Mouse (Mus musculus): ENCODE data around the gene Zfp831. TPM values are rescaled to one million over a fixed set of nuclear protein-coding genes. Genes with fewer than 3 reads are reported as not detected.

Gene Zfp831
- polyA plus RNA-seq, 1 experiment from 2014 or later, result not detected

- Histone ChIP-seq H3K27me3 (no peaks in the 10 kb centered on the region), H3K27ac (no peak overlapping the region), H3K9ac (no peak overlapping the region), H3K4me1 (no peaks in the 10 kb centered on the region), H3K4me2 (no peak overlapping the region), H3K4me3 (replicated peaks) (no peak overlapping the region), H3K36me3 (replicated peaks) (no peaks in the 10 kb centered on the region), H3K9me3 (no peaks in the 10 kb centered on the region)
- 78% methylated on average over 4 of the region's 4 CpGs for WGBS
- no peak for ATAC-seq (ENCODE audit: low FRiP score)
Measured at GRCm38 (mm10) chr2:174708587-174708986, 65.3 kb downstream of the Zfp831 start.

- no peaks in the 10 kb centered on the region for H3K27me3 ChIP-seq
- ATAC-seq (ENCODE audit: low FRiP score), result no peak
- H3K9me3 ChIP-seq, result no peaks in the 10 kb centered on the region
- H3K4me3 ChIP-seq (replicated peaks), result no peak overlapping the region
- 88% methylated on average over 3 of the region's 3 CpGs for WGBS
- no peak overlapping the region for H3K4me2 ChIP-seq
- no peaks in the 10 kb centered on the region for H3K4me1 ChIP-seq
- H3K36me3 ChIP-seq (replicated peaks), result no peaks in the 10 kb centered on the region
- no peak overlapping the region for H3K9ac ChIP-seq
- H3K27ac ChIP-seq, result no peak overlapping the region
Measured at GRCm38 (mm10) chr2:174710185-174710584, 66.9 kb downstream of the Zfp831 start.

- ATAC-seq (ENCODE audit: low FRiP score), result no peak
- no peak overlapping the region for H3K27ac ChIP-seq
- 89% methylated on average over 1 of the region's 1 CpGs for WGBS
Measured at GRCm38 (mm10) chr2:174712043-174712442, 68.7 kb downstream of the Zfp831 start.

GRCm38 (mm10) chr2:174715938-174716337, 72.6 kb downstream of the Zfp831 start:
- Histone ChIP-seq H3K9ac (no peak overlapping the region), H3K4me2 (no peak overlapping the region), H3K27ac (no peak overlapping the region), H3K4me1 (no peaks in the 10 kb centered on the region), H3K36me3 (replicated peaks) (no peaks in the 10 kb centered on the region), H3K27me3 (no peaks in the 10 kb centered on the region), H3K4me3 (replicated peaks) (no peak overlapping the region), H3K9me3 (no peaks in the 10 kb centered on the region)
- ATAC-seq (ENCODE audit: low FRiP score), result no peak

More at GRCm38 (mm10) chr2:174712043-174712442, 68.7 kb downstream of the Zfp831 start:
- H3K27me3 ChIP-seq, result no peaks in the 10 kb centered on the region
- H3K36me3 ChIP-seq (replicated peaks), result no peaks in the 10 kb centered on the region
- no peaks in the 10 kb centered on the region for H3K9me3 ChIP-seq
- H3K4me2 ChIP-seq, result no peak overlapping the region
- H3K9ac ChIP-seq, result no peak overlapping the region
- no peaks in the 10 kb centered on the region for H3K4me1 ChIP-seq
- H3K4me3 ChIP-seq (replicated peaks), result no peak overlapping the region

GRCm38 (mm10) chr2:174717857-174718256, 74.5 kb downstream of the Zfp831 start:
- Histone ChIP-seq H3K4me1 (no peaks in the 10 kb centered on the region), H3K27me3 (no peaks in the 10 kb centered on the region), H3K36me3 (replicated peaks) (no peaks in the 10 kb centered on the region), H3K9ac (no peak overlapping the region), H3K4me3 (replicated peaks) (no peak overlapping the region), H3K9me3 (no peaks in the 10 kb centered on the region), H3K4me2 (no peak overlapping the region), H3K27ac (no peak overlapping the region)
- ATAC-seq (ENCODE audit: low FRiP score), result no peak
- 81% methylated on average over 4 of the region's 4 CpGs for WGBS

GRCm38 (mm10) chr2:174727114-174727823, 83.9 kb downstream of the Zfp831 start:
- no peak; the same call in 1 of the 2 replicates for ATAC-seq (ENCODE audit: low FRiP score)
- H3K36me3 ChIP-seq (replicated peaks), result no peaks in the 10 kb centered on the region
- no peak overlapping the region for H3K4me3 ChIP-seq (replicated peaks)
- H3K9ac ChIP-seq, result no peak overlapping the region
- H3K27ac ChIP-seq, result no peak overlapping the region
- peaks cover 13% of the 10 kb centered on the region for H3K4me1 ChIP-seq
- H3K4me2 ChIP-seq, result no peak overlapping the region
- H3K27me3 ChIP-seq, result 0 out of 2 replicates have a peak, but pooled peaks cover 15% of the 10 kb centered on the region
- WGBS, result 65% methylated on average over 10 of the region's 10 CpGs
- no peaks in the 10 kb centered on the region for H3K9me3 ChIP-seq

- H3K27ac ChIP-seq, result no peak overlapping the region
- no peaks in the 10 kb centered on the region for H3K36me3 ChIP-seq (replicated peaks)
- 88% methylated on average over 5 of the region's 5 CpGs for whole genome bisulfite sequencing
- ATAC-seq (ENCODE audit: low FRiP score), result no peak
- H3K4me3 ChIP-seq (replicated peaks), result no peak overlapping the region
- H3K4me1 ChIP-seq, result no peaks in the 10 kb centered on the region
- H3K9me3 ChIP-seq, result no peaks in the 10 kb centered on the region
- no peak overlapping the region for H3K9ac ChIP-seq
- 0 out of 2 replicates have a peak, but pooled peaks cover 11% of the 10 kb centered on the region for H3K27me3 ChIP-seq
- H3K4me2 ChIP-seq, result no peak overlapping the region
Measured at GRCm38 (mm10) chr2:174731939-174732338, 88.6 kb downstream of the Zfp831 start.

GRCm38 (mm10) chr2:174735270-174735669, 91.9 kb downstream of the Zfp831 start:
- Histone ChIP-seq H3K36me3 (replicated peaks) (no peaks in the 10 kb centered on the region), H3K27me3 (no peaks in the 10 kb centered on the region), H3K4me3 (replicated peaks) (no peak overlapping the region), H3K9me3 (no peaks in the 10 kb centered on the region), H3K27ac (no peak overlapping the region), H3K9ac (no peak overlapping the region), H3K4me2 (no peak overlapping the region), H3K4me1 (peaks cover 3% of the 10 kb centered on the region; the same call in 1 of the 2 replicates)
- ATAC-seq (ENCODE audit: low FRiP score), result no peak
- WGBS, result 95% methylated on average over 1 of the region's 1 CpGs

GRCm38 (mm10) chr2:174747182-174747581, 103.8 kb downstream of the Zfp831 start:
- ATAC-seq (ENCODE audit: low FRiP score), result no peak
- WGBS, result 88% methylated on average over 1 of the region's 1 CpGs
- Histone ChIP-seq H3K9ac (no peak overlapping the region), H3K4me3 (replicated peaks) (no peak overlapping the region), H3K36me3 (replicated peaks) (no peaks in the 10 kb centered on the region), H3K4me1 (no peaks in the 10 kb centered on the region), H3K27me3 (no peaks in the 10 kb centered on the region), H3K4me2 (no peak overlapping the region), H3K9me3 (no peaks in the 10 kb centered on the region), H3K27ac (no peak overlapping the region)

- 87% methylated on average over 8 of the region's 8 CpGs for WGBS
- no peaks in the 10 kb centered on the region for H3K36me3 ChIP-seq (replicated peaks)
- no peak overlapping the region for H3K27ac ChIP-seq
- H3K4me3 ChIP-seq (replicated peaks), result no peak overlapping the region
- H3K9ac ChIP-seq, result no peak overlapping the region
- H3K4me2 ChIP-seq, result no peak overlapping the region
- no peaks in the 10 kb centered on the region for H3K4me1 ChIP-seq
- H3K9me3 ChIP-seq, result no peaks in the 10 kb centered on the region
- no peak for ATAC-seq (ENCODE audit: low FRiP score)
- H3K27me3 ChIP-seq, result no peaks in the 10 kb centered on the region
Measured at GRCm38 (mm10) chr2:174748381-174748780, 105.0 kb downstream of the Zfp831 start.

- no peak overlapping the region for H3K9ac ChIP-seq
- WGBS, result 88% methylated on average over 1 of the region's 1 CpGs
- no peak for ATAC-seq (ENCODE audit: low FRiP score)
Measured at GRCm38 (mm10) chr2:174753197-174753596, 109.9 kb downstream of the Zfp831 start.

GRCm38 (mm10) chr2:174754231-174754630, 110.9 kb downstream of the Zfp831 start:
- no peak overlapping the region for H3K9ac ChIP-seq
- no peak overlapping the region for H3K4me2 ChIP-seq
- ATAC-seq (ENCODE audit: low FRiP score), result no peak
- peaks cover 1% of the 10 kb centered on the region; the same call in 1 of the 2 replicates for H3K27me3 ChIP-seq
- no peak overlapping the region for H3K27ac ChIP-seq
- 71% methylated on average over 1 of the region's 1 CpGs for WGBS
- H3K4me3 ChIP-seq (replicated peaks), result no peak overlapping the region
- no peaks in the 10 kb centered on the region for H3K9me3 ChIP-seq
- H3K4me1 ChIP-seq, result no peaks in the 10 kb centered on the region
- H3K36me3 ChIP-seq (replicated peaks), result no peaks in the 10 kb centered on the region

More at GRCm38 (mm10) chr2:174753197-174753596, 109.9 kb downstream of the Zfp831 start:
- Histone ChIP-seq H3K9me3 (no peaks in the 10 kb centered on the region), H3K27me3 (no peaks in the 10 kb centered on the region), H3K27ac (no peak overlapping the region), H3K4me3 (replicated peaks) (no peak overlapping the region), H3K4me2 (no peak overlapping the region), H3K4me1 (no peaks in the 10 kb centered on the region), H3K36me3 (replicated peaks) (no peaks in the 10 kb centered on the region)

GRCm38 (mm10) chr2:174759189-174759588, 115.9 kb downstream of the Zfp831 start:
- H3K27me3 ChIP-seq, result peaks cover 25% of the 10 kb centered on the region
- no peak for ATAC-seq (ENCODE audit: low FRiP score)

More at GRCm38 (mm10) chr2:174759189-174759588, 115.9 kb downstream of the Zfp831 start:
- Histone ChIP-seq H3K36me3 (replicated peaks) (no peaks in the 10 kb centered on the region), H3K27ac (no peak overlapping the region), H3K4me2 (no peak overlapping the region), H3K4me1 (peaks cover 11% of the 10 kb centered on the region; the same call in 1 of the 2 replicates), H3K9ac (no peak overlapping the region), H3K4me3 (replicated peaks) (no peak overlapping the region), H3K9me3 (no peaks in the 10 kb centered on the region)
- 89% methylated on average over 3 of the region's 4 CpGs for WGBS
